Mouse (Mus musculus): ENCODE measurements around the gene Phf24.

DNA sequence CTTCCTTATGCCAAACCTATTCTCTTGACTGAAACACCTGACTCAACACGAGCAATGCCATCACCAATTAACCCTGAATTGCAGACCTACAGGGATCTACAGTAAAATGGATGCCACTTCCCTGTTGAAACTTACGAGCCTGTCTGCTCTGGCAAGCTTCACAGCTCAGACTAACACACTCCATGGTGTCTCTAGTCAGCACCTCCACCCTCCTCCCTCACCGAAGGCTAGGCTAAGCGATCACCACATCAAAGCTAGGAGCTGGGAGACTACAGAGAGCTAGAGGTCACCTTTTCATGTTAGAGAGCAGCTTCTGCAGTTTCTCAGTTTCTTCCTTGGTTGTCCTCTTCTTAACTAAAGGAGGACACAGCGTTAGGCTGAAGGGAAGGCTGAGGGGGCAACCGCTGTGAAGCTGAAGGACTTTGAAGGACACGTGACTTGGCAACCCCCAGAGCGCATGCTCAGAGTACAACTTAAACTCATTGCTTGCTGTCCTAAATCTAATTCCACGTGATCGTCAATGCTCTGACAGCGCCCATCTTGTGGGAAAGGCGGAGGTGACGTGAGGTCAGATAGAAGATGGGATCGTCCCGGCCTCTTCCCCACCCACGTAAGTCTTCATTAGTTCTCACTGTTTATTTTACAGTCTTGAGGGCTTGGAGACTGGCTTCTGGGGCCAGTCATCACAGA, 43.6 kb upstream of the Phf24 start:
- TF ChIP-seq POLR2A (IDR thresholded peaks at IDR 0.05; ENCODE audit: borderline replicate concordance, extremely low read depth, low read depth, low read length) (no peak), CTCF (IDR thresholded peaks at IDR 0.05; ENCODE audit: insufficient read depth, low read length) (no peak)

Data from lung, adult 2 months (tissue).